Mouse (Mus musculus) heart, postnatal 14 days (tissue): Measurements from ENCODE around the gene Gucy2d. TPM values are rescaled to one million over a fixed set of nuclear protein-coding genes. Genes with fewer than 3 reads are reported as not detected.

Experiments used
- DNase-seq, 2 experiments: peaks; one replicate each; pipeline ENCODE4 v3.0.0; 2021 to 2022
- intact Hi-C: fragments of 180-260 bp; cut with DNase I; formaldehyde crosslinking; loops from one replicate; pipeline ENCODE4 v1.15.1; 2025
- total RNA-seq, 2 experiments: library from RNA; stranded (reverse); gene quantifications; 2 replicates each; pipeline ENCODE4 v1.2.3; 2021

Gucy2d gene
- total RNA-seq, 2 experiments from 2014 or later, result 0.17 TPM; not detected in 1

- DNase-seq, result no peak
- intact Hi-C loops, result no loop called here
These were observed 47.2 kb downstream of the Gucy2d start for GRCm38 (mm10) chr7:98487202-98487980.

DNA sequence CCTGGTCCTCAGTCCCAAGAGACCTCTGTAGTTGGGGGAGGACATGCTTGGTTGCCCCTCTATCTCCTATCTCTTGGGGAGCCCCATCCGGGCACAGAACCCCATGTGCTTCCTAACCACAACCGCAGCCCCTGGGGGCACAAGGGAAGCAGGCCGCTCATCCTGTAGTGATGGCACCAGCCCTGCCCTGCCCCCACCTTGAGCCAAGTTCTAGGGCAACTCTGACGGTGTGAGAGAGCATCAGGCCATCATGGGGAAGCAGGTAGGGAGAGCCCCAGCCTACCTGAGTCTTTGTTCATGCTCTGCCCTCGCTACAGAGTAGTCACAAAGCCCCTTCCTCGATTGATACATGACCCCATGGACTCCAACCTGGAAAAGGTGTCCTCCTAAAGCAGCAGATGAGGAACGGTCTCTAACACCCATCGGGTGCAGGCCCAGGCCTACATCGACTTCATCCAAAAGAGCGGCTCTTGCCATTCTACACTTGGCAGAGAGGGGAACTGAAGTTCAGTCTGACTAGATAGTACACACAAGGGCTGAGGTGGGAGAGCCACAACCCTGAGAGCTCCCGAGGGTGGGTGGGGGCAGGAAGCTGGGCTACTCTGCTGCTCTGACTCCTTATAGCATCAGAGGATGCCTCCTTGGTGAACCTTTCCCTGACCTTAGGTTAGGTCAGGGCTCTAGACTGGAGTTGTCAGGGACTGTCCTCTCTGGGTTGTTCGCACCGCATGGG is 48.3 kb downstream of the Gucy2d start:
- DNase-seq, result no peak
- intact Hi-C loops, result no loop called here

DNA sequence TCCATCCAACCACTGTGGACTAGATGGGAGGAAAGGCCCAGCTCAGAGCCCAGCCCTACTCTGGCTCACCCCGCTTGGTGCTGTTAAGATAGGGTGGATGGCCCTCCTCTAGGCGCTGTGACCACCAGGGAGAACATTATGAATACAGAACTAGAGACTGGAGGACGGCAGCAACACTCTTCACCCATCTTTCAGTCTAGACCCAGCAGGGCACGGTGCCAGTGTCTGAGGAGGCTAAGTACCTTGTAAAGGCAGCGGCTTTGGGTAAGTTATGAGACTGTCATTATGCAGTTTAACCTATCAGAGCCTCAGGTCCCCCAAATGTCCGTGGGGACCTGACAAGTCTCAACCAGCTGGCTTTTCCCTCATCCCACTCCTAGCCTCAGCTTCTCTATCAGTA is 48.9 kb downstream of the Gucy2d start, which contains the start of gene Lrrc32:
Lrrc32 (plus strand) TSS at position 153 of the 400 bp plus-strand sequence.
- DNase-seq, result no peak
- intact Hi-C loops, result no loop called here

- intact Hi-C loops, result loop anchor here (5.0 kb wide), 1 partner anchor 53 kb away; no protein-coding TSS in a partner anchor
- DNase-seq, result peak; percentile 90 to 91
These were observed 49.4 kb downstream of the Gucy2d start for GRCm38 (mm10) chr7:98489623-98490084.

- DNase-seq, result no peak
- intact Hi-C loops, result loop anchor here (5.0 kb wide), 1 partner anchor 52 kb away; no protein-coding TSS in a partner anchor
These were observed 50.1 kb downstream of the Gucy2d start for GRCm38 (mm10) chr7:98490328-98490727.

DNA sequence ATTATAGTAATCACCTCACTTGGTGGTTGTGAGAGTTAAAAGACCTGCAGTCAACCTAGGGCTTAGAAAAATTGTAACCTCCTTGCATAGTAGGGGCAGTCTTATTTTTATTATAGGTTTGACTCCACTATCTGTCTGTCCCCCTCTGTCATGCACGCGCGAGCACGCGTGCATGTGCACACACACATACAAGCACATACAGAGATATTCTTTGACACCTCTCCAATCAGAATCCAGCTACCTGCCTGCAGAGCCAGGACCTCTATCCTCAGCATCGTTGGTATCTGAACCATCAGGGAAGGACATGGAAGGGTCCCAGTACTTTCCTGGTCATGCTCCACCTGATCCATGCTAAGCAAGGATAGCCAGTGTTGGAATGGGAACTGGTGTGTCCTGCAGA is 50.7 kb downstream of the Gucy2d start:
- intact Hi-C loops, result loop anchor here (5.0 kb wide), 1 partner anchor 51 kb away; no protein-coding TSS in a partner anchor
- DNase-seq, result no peak

DNA sequence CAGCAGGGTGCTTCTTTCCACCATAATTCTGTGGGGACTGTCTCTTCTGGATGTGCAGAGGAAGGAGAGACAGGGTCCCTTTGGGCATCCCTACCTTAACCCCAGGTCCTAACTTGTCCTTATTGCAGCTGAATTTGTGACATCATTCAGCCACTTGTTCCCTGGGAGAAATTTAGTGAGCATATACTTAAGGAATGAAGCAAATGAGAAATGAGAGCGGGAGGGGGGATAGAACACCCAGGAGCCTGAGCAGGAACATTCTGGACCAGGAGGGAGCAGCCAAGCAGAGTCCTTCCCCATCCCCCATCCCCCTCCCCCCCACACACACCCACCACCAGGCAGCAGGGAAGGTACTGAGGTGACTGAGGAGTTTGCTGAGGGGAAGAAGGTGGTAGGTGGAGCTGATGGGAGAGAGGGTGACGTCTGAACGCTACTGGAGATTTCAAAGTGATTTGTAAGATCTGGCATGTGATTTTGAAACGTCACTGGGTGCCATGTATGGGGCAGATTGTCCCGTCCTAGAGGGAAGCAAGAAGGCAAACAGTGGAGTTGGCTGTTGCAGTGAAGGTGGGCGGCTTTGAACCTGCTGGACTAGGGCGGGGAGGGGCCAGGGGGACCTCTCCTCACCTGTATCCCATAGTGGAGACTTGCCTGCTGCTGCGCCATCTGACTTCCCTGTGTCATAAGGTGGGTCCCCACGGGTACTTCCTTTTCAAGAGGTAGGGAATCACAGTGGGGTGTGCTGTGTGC is 51.4 kb downstream of the Gucy2d start:
- DNase-seq, result no peak
- intact Hi-C loops, result loop anchor here (2.0 to 5.0 kb wide), 2 partner anchors 31 to 51 kb away; no protein-coding TSS in a partner anchor

GRCm38 (mm10) chr7:98492331-98492730 is 52.1 kb downstream of the Gucy2d start:
- intact Hi-C loops, result loop anchor here (2.0 to 5.0 kb wide), 2 partner anchors 30 to 50 kb away; no protein-coding TSS in a partner anchor
- DNase-seq, result no peak

DNA sequence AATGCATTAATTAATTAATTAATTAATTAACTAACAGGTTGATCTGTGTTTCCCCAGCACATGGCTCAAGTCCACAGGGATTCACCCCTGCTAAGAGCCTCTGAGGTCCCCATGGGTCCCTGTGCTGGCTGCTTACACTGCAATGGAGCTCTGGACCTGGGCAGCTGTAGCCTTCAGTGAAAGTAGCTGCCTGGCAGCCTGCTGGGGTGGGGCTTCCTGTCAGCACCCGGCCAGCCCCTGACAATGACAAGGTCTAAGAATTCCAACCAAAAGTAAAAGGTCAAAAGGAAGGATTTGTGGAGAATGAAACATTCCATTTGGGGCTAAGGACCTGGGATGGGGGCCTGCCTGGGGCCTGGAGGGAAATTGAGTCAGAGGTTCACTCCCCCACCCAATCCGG is 53.1 kb downstream of the Gucy2d start:
- intact Hi-C loops, result loop anchor here (2.0 to 5.0 kb wide), 2 partner anchors 29 to 49 kb away; no protein-coding TSS in a partner anchor
- DNase-seq, result no peak

DNA sequence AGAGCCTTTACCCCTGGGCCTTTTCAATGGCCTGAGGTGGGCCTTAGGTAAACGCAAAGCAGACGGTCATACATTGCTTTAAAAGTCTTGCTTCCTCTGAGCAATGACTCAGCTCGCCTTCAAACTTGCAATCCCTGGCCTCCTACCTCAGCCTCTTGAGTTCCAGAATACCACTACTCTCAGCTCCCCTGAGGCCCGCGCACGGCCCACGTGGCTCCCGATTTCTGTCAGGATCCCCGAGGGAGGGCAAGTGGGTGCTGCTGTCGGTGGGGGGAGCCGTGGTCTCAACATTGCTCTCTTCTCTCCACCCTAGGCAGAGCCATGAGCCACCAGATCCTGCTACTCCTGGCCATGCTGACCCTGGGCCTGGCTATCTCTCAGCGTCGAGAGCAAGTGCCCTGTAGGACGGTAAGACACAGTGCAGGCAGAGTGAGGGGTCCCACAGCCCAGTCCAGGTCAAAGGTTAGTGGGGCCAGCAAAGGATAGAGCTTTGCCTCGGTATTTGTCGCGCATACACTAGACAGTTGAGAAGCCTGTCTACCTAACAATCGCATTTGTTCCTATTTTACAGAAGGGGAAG is 53.8 kb downstream of the Gucy2d start:
- intact Hi-C loops, result loop anchor here (2.0 to 5.0 kb wide), 2 partner anchors 29 to 48 kb away; no protein-coding TSS in a partner anchor
- DNase-seq, result no peak

GRCm38 (mm10) chr7:98495591-98495990 is 55.4 kb downstream of the Gucy2d start:
- intact Hi-C loops, result no loop called here
- DNase-seq, result no peak

- intact Hi-C loops, result no loop called here
- no peak for DNase-seq
These were observed 57.2 kb downstream of the Gucy2d start for GRCm38 (mm10) chr7:98497451-98497850.

GRCm38 (mm10) chr7:98498101-98498500 is 57.9 kb downstream of the Gucy2d start:
- no peak for DNase-seq
- intact Hi-C loops, result no loop called here

DNA sequence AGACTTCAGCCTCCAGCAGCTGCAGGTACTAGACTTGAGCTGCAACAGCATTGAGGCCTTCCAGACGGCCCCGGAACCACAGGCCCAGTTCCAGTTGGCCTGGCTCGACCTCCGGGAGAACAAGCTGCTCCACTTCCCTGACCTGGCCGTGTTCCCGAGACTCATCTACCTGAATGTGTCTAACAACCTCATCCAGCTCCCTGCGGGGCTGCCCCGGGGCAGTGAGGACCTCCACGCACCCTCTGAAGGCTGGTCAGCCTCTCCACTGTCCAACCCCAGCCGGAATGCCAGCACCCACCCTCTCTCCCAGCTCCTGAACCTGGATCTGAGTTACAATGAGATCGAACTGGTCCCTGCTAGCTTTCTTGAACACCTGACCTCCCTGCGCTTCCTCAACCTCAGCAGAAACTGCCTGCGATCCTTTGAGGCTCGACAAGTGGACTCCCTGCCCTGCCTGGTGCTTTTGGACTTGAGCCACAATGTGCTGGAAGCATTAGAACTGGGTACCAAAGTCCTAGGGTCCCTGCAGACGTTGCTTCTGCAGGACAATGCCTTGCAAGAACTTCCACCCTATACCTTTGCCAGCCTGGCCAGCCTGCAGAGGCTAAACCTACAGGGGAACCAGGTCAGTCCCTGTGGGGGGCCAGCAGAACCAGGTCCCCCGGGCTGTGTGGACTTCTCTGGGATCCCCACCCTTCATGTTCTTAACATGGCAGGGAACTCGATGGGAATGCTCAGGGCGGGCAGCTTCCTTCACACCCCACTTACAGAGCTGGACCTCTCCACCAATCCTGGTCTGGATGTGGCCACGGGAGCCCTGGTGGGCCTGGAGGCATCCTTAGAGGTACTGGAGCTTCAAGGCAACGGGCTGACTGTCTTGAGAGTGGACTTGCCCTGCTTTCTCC is 58.7 kb downstream of the Gucy2d start:
- no peak for DNase-seq
- intact Hi-C loops, result no loop called here

GRCm38 (mm10) chr7:98499561-98500292 is 59.5 kb downstream of the Gucy2d start:
- intact Hi-C loops, result loop anchor here (5.0 kb wide), 1 partner anchor 38 kb away; no protein-coding TSS in a partner anchor
- DNase-seq, result peak in 1 of 2 experiments; percentile 47

DNA sequence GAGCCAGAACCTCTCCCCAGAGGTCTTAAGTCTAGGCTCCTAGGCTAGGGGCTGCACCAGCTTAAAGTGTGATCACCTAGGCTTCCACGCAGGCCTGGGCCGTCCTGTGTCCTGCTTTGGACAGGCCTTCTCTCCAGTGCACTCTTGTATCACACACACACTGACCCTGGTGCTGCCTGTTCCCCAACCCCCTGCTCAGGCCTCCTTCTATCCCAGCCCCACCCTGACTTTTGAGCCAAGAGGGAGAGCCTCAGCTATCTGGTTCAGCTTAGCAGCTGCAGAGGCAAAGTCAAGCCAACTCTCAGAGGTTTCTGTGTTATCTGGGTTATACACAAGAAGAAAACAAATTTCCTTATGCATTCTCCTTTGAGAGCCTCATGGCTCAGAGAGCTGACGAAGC is 60.3 kb downstream of the Gucy2d start:
- intact Hi-C loops, result loop anchor here (5.0 kb wide), 1 partner anchor 37 kb away; no protein-coding TSS in a partner anchor
- DNase-seq, result peak; percentile 72 to 80

DNA sequence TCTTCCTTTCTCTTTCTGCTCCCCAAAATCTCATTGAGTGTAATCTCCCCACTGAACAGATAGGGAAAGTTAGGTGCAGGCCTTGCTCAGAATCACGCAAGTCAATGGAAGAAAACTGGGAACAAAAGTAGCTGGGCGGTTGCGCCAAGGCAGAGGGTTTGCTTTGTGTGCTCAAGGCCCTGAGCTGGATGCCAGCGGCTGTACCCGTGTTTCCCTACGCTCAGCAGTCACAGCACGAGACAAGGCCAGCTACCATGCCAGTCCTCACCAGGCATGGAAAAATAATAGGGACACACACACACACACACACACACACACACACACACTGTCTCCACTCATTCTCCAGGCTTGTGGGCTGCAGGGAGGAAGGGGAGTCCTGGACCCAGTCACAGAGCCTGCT is 60.9 kb downstream of the Gucy2d start:
- DNase-seq, result no peak
- intact Hi-C loops, result loop anchor here (5.0 kb wide), 1 partner anchor 36 kb away; no protein-coding TSS in a partner anchor

GRCm38 (mm10) chr7:98502921-98503320 is 62.7 kb downstream of the Gucy2d start:
- DNase-seq, result no peak
- intact Hi-C loops, result loop anchor here (5.0 kb wide), 1 partner anchor 34 kb away; no protein-coding TSS in a partner anchor
